ENCODE assay signal across 8 mouse cellular contexts in the genomic region with DNA sequence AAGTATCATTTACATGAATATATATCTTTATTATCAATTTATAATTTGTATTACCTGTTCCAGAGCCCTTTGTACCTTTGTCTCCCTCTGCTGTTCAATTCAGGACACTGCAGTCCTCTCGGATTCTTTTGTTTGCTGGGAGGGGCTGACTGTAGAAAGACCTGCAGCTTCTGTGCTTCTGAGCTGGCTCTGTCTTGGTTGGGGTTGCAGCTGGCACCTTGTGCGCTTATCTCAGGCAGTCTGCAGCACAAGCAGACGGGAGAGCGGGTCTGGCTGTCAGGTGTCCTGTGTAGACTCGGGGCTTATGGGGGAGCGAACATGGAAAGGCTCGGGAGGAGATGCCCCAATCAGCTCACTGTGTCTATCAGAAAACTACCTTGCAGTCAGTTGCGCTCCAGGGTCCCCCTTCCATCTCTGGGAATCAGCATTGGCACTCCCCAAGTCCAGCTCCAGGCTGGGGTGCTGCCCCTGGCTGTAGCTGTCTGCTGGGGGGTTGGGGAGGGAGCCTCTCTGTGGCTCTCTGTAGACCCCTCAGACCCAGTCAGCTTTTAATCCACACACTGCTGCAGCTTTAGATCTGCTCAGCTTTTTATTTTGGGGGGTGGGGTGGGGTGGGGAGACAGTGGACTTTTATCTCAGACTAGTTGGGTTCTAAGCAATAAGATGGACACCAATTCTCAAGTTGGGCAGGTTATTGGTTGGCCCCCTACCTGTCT. TPM values are rescaled to one million over a fixed set of nuclear protein-coding genes. Genes with fewer than 3 reads are reported as not detected.
DNase-seq lines count a peak whose midpoint lies in the region; ATAC-seq and TF ChIP-seq lines count a peak whose summit lies in the region.

No protein-coding gene starts in this region.

- no peak for ATAC-seq in intestine, embryonic 16.5 days
- ATAC-seq in limb, embryonic 12.5 days (ENCODE audit: insufficient number of reproducible peaks, insufficient read depth, low FRiP score, low TSS enrichment, low read depth), result 0 out of 2 replicates have a peak, but pooled peaks have one; percentile 26
- no peak for ATAC-seq in midbrain, postnatal 0 days (ENCODE audit: low FRiP score)

- H3K9me3 ChIP-seq in intestine, embryonic 16.5 days (ENCODE audit: control insufficient read depth, low read length), result no peaks in the 10 kb centered on the region
- no peaks in the 10 kb centered on the region for H3K9me3 ChIP-seq in limb, embryonic 12.5 days
- no peaks in the 10 kb centered on the region for H3K9me3 ChIP-seq in midbrain, postnatal 0 days (ENCODE audit: low read length)

- H3K4me3 ChIP-seq in intestine, embryonic 16.5 days (ENCODE audit: low read length), result no peak overlapping the region
- peak overlapping the region; percentile 26; the same call in 1 of the 2 replicates for H3K4me3 ChIP-seq in limb, embryonic 12.5 days (replicated peaks)
- peak overlapping the region; percentile 21 for H3K4me3 ChIP-seq in midbrain, postnatal 0 days (ENCODE audit: low read depth, low read length)

- WGBS in intestine, embryonic 16.5 days, result 10% methylated on average over 8 of the region's 8 CpGs
- 23% methylated on average over 8 of the region's 8 CpGs for WGBS in limb, embryonic 12.5 days
- 17% methylated on average over 8 of the region's 8 CpGs for WGBS in midbrain, postnatal 0 days

- TF ChIP-seq CTCF in midbrain, postnatal 0 days (IDR thresholded peaks at IDR 0.05), result peak; percentile 91

- no peak overlapping the region for H3K27ac ChIP-seq in intestine, embryonic 16.5 days (ENCODE audit: low read length)
- no peak overlapping the region; the same call in 1 of the 2 replicates for H3K27ac ChIP-seq in limb, embryonic 12.5 days
- no peak overlapping the region for H3K27ac ChIP-seq in midbrain, postnatal 0 days (ENCODE audit: low read depth, low read length)

- peak overlapping the region; percentile 34; the same call in 1 of the 2 replicates for H3K9ac ChIP-seq in intestine, embryonic 16.5 days (ENCODE audit: low read depth, low read length)
- H3K9ac ChIP-seq in limb, embryonic 12.5 days (replicated peaks), result peak overlapping the region; percentile 53; the same call in 1 of the 2 replicates
- H3K9ac ChIP-seq in midbrain, postnatal 0 days (replicated peaks; ENCODE audit: low read length, poor library complexity, severe bottlenecking), result peak overlapping the region; percentile 51

- no peaks in the 10 kb centered on the region for H3K4me1 ChIP-seq in intestine, embryonic 16.5 days (ENCODE audit: control insufficient read depth, insufficient read depth, low read length)
- no peaks in the 10 kb centered on the region for H3K4me1 ChIP-seq in limb, embryonic 12.5 days (replicated peaks)
- no peaks in the 10 kb centered on the region; the same call in 1 of the 2 replicates for H3K4me1 ChIP-seq in midbrain, postnatal 0 days (ENCODE audit: insufficient read depth, low read length)

- H3K4me2 ChIP-seq in intestine, embryonic 16.5 days (ENCODE audit: low read depth, low read length), result peak overlapping the region; percentile 32
- H3K4me2 ChIP-seq in limb, embryonic 12.5 days, result peak overlapping the region; percentile 54
- peak overlapping the region; percentile 45 for H3K4me2 ChIP-seq in midbrain, postnatal 0 days (ENCODE audit: low read depth, low read length, poor library complexity, severe bottlenecking)

- H3K36me3 ChIP-seq in intestine, embryonic 16.5 days (ENCODE audit: control insufficient read depth, insufficient read depth, low read length), result no peaks in the 10 kb centered on the region
- no peaks in the 10 kb centered on the region for H3K36me3 ChIP-seq in limb, embryonic 12.5 days
- H3K36me3 ChIP-seq in midbrain, postnatal 0 days (ENCODE audit: insufficient read depth, low read length), result no peaks in the 10 kb centered on the region

- DNase-seq in 3T3-L1 (ENCODE audit: low read depth, low spot score), result peak; percentile 57
- peak; percentile 63 for DNase-seq in NIH3T3 (ENCODE audit: low read depth)
- DNase-seq in cerebellum, postnatal 14 days, result peak; percentile 74 to 77
- peak; percentile 32 for DNase-seq in gastrocnemius, postnatal 10 days
- peak; percentile 69 for DNase-seq in midbrain, postnatal 0 days (ENCODE audit: low spot score)
- DNase-seq in testis, postnatal 10 days (ENCODE audit: low spot score), result peak; percentile 53

- no peaks in the 10 kb centered on the region for H3K27me3 ChIP-seq in intestine, embryonic 16.5 days (replicated peaks; ENCODE audit: control insufficient read depth, insufficient read depth, low read length)
- H3K27me3 ChIP-seq in limb, embryonic 12.5 days, result no peaks in the 10 kb centered on the region
- H3K27me3 ChIP-seq in midbrain, postnatal 0 days (ENCODE audit: insufficient read depth, low read length), result no peaks in the 10 kb centered on the region

RNA-seq across cellular contexts. Expression of gene Ins2, which starts 28.2 kb away (rescaled TPM):
- not detected for total RNA-seq in gastrocnemius, postnatal 10 days (2021)
- 236 and 308 TPM in 2 replicates for polyA plus RNA-seq in intestine, embryonic 16.5 days (2015; fragmentation: Nextera tagmentation; extraction: Ambion mirVana)
- not detected in 2 replicates for polyA plus RNA-seq in limb, embryonic 12.5 days (2016; fragmentation: Nextera tagmentation; extraction: Ambion mirVana)
- total RNA-seq in midbrain, postnatal 0 days (2014; rRNA removed), result not detected in 2 replicates
- 0.58 TPM in 1 of 2 replicates, not detected in the other for polyA plus RNA-seq in midbrain, postnatal 0 days (2015; fragmentation: Nextera tagmentation; extraction: Ambion mirVana)

RNA-seq across cellular contexts. Expression of gene Gm49394, which starts 45.2 kb away (rescaled TPM):
- total RNA-seq in gastrocnemius, postnatal 10 days (2021), result under 1 TPM; 0.25 to 0.47 TPM
- 1.1 and 1.9 TPM in 2 replicates for polyA plus RNA-seq in intestine, embryonic 16.5 days (2015; fragmentation: Nextera tagmentation; extraction: Ambion mirVana)
- not detected in 2 replicates for polyA plus RNA-seq in limb, embryonic 12.5 days (2016; fragmentation: Nextera tagmentation; extraction: Ambion mirVana)
- not detected in 2 replicates for total RNA-seq in midbrain, postnatal 0 days (2014; rRNA removed)
- not detected in 2 replicates for polyA plus RNA-seq in midbrain, postnatal 0 days (2015; fragmentation: Nextera tagmentation; extraction: Ambion mirVana)

RNA-seq across cellular contexts. Expression of gene Igf2, which starts 48.3 kb away (rescaled TPM):
- total RNA-seq in gastrocnemius, postnatal 10 days (2021), result 1,000 to 10,000 TPM; 6,069 to 6,624 TPM
- 757 and 778 TPM in 2 replicates for polyA plus RNA-seq in intestine, embryonic 16.5 days (2015; fragmentation: Nextera tagmentation; extraction: Ambion mirVana)
- 815 and 938 TPM in 2 replicates for polyA plus RNA-seq in limb, embryonic 12.5 days (2016; fragmentation: Nextera tagmentation; extraction: Ambion mirVana)
- total RNA-seq in midbrain, postnatal 0 days (2014; rRNA removed), result 369 and 380 TPM in 2 replicates
- polyA plus RNA-seq in midbrain, postnatal 0 days (2015; fragmentation: Nextera tagmentation; extraction: Ambion mirVana), result 195 and 213 TPM in 2 replicates

Comparison
In these comparisons a context has a peak if more than half of its experiments do, and no peak if none do; other contexts are left out.
1. RNA of gene Ins2, which starts 28.2 kb away (polyA plus RNA-seq): 236 to 308 TPM in intestine, embryonic 16.5 days; 0.58 TPM in midbrain, postnatal 0 days and not detected in limb, embryonic 12.5 days; every median in the first group is over 100 times any median in the second.
2. Peak in every context shown above with its lines, with median percentiles within 50 percentile points of each other: DNase-seq, H3K4me2 ChIP-seq and H3K9ac ChIP-seq.